Mouse (Mus musculus): ENCODE data around the gene Trmt10a. TPM values are rescaled to one million over a fixed set of nuclear protein-coding genes. Genes with fewer than 3 reads are reported as not detected.

The Trmt10a gene
- total and polyA plus RNA-seq, 2 experiments, result 1.0 to 3.8 TPM

DNA sequence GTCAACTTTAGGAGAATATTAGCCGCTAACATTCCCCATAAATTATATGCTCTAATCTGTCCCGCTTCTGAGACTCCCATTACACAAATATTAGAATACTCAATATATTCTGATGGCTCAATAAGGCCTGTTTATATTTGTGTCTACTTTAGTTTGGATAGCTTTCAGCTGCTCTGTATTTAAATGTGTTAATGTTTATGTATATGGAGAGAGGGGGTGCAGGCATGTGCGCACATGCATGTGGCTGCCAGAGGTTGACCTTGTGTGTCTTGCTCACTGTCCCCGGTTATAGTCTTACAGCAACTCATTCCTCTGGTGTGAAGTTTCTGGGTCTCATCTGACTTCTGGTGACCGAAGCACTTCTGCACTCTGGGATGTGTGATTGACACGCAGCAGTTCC, 32.3 kb downstream of the Trmt10a start:
- no peaks in the 10 kb centered on the region for H3K27me3 ChIP-seq (ENCODE audit: control insufficient read depth, insufficient read depth, low read length)
- H3K4me3 ChIP-seq (ENCODE audit: insufficient read depth, low read depth, low read length), result no peak overlapping the region
- WGBS, result 85% methylated on average over 6 of the region's 6 CpGs
- no peaks in the 10 kb centered on the region for H3K79me2 ChIP-seq (ENCODE audit: control insufficient read depth, insufficient read depth, low read length)
- no peaks in the 10 kb centered on the region for H3K36me3 ChIP-seq (ENCODE audit: control insufficient read depth, insufficient read depth, low read length)
- no peak overlapping the region for H3K27ac ChIP-seq (replicated peaks; ENCODE audit: insufficient read depth, low read depth, low read length)
- no peak for DNase-seq (ENCODE audit: extremely low read depth, low read depth, low spot score)
- no peaks in the 10 kb centered on the region for H3K4me1 ChIP-seq (ENCODE audit: control insufficient read depth, insufficient read depth, low read length)
- no peak overlapping the region for H3K9ac ChIP-seq (ENCODE audit: low read depth, low read length)
- TF ChIP-seq CTCF (IDR thresholded peaks at IDR 0.05; ENCODE audit: low read depth, low read length), result no peak
- no peak for TF ChIP-seq POLR2A (IDR thresholded peaks at IDR 0.05; ENCODE audit: extremely low read depth, insufficient read depth, low read length)

DNA sequence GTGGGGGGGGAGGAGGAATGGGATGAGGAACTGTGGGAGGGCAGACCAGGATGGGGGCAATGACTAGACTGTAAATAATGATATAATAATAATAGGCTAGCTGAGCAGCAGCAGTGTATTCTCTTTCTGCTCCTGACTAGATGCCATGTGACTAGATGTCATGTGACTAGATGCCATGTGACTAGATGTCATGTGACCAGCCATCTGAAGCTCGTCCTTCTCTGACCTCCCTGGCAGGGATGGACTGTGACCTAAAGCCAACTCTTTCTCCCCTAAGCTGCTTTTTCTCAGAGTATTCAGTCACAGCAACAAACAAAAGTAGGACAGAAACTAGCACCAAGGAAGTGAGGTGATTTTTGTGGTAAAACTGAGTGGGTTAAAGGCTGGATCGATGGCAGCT, 38.8 kb downstream of the Trmt10a start:
- TF ChIP-seq CTCF (IDR thresholded peaks at IDR 0.05; ENCODE audit: low read depth, low read length) (no peak), POLR2A (IDR thresholded peaks at IDR 0.05; ENCODE audit: extremely low read depth, insufficient read depth, low read length) (no peak)

DNA sequence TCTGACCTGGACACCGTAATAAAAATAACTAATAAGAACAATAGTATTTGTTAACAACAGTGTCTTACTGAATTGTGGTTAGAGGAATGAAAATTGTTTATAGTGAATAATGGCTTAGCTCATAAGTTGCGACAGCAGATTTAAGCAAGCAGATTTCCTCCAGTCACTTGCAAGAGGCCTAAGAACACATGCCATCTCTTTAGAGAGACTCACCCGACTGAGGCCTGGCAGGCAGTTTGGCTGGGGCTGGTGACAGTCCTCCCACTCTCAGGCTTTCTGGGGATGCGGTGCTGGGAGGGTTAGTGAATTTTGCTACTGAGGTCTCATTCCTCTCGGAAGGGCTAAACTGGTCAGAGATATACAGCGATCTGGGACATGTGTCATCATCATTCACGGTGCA, 40.1 kb downstream of the Trmt10a start:
- no peaks in the 10 kb centered on the region for H3K27me3 ChIP-seq (ENCODE audit: control insufficient read depth, insufficient read depth, low read length)
- H3K4me3 ChIP-seq (ENCODE audit: insufficient read depth, low read depth, low read length), result no peak overlapping the region
- DNase-seq (ENCODE audit: extremely low read depth, low read depth, low spot score), result no peak
- no peak overlapping the region for H3K27ac ChIP-seq (replicated peaks; ENCODE audit: insufficient read depth, low read depth, low read length)
- H3K36me3 ChIP-seq (ENCODE audit: control insufficient read depth, insufficient read depth, low read length), result no peaks in the 10 kb centered on the region
- WGBS, result 92% methylated on average over 7 of the region's 7 CpGs
- TF ChIP-seq POLR2A (IDR thresholded peaks at IDR 0.05; ENCODE audit: extremely low read depth, insufficient read depth, low read length) (no peak), CTCF (IDR thresholded peaks at IDR 0.05; ENCODE audit: low read depth, low read length) (no peak)
- no peaks in the 10 kb centered on the region for H3K4me1 ChIP-seq (ENCODE audit: control insufficient read depth, insufficient read depth, low read length)
- H3K79me2 ChIP-seq (ENCODE audit: control insufficient read depth, insufficient read depth, low read length), result no peaks in the 10 kb centered on the region
- no peak overlapping the region for H3K9ac ChIP-seq (ENCODE audit: low read depth, low read length)

More for the DNA sequence above, 38.8 kb downstream of the Trmt10a start:
- no peaks in the 10 kb centered on the region for H3K79me2 ChIP-seq (ENCODE audit: control insufficient read depth, insufficient read depth, low read length)
- no peak overlapping the region for H3K9ac ChIP-seq (ENCODE audit: low read depth, low read length)
- H3K36me3 ChIP-seq (ENCODE audit: control insufficient read depth, insufficient read depth, low read length), result no peaks in the 10 kb centered on the region
- H3K4me3 ChIP-seq (ENCODE audit: insufficient read depth, low read depth, low read length), result no peak overlapping the region
- H3K27me3 ChIP-seq (ENCODE audit: control insufficient read depth, insufficient read depth, low read length), result no peaks in the 10 kb centered on the region
- DNase-seq (ENCODE audit: extremely low read depth, low read depth, low spot score), result peak; percentile 7
- H3K4me1 ChIP-seq (ENCODE audit: control insufficient read depth, insufficient read depth, low read length), result no peaks in the 10 kb centered on the region
- 67% methylated on average over 2 of the region's 2 CpGs for WGBS
- H3K27ac ChIP-seq (replicated peaks; ENCODE audit: insufficient read depth, low read depth, low read length), result no peak overlapping the region

DNA sequence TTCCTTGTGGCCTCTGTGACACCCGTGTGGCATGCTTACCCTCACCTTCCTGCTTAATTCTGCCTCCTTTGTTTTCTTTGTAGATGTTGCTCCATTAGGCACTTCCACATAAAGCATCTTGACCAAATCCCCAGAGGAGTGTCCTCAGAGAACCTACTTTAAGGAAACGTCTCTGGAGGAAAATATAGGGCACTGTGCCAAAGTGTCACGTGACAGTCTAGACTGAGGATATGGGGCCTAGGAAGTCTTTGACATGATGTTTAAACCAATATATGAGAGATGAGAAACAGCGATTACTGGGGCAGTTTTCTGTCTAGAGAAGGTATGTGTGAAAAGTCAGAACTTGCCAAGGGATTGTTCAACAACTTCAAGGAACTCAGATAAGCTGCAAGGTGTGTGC, 42.0 kb downstream of the Trmt10a start:
- Histone ChIP-seq H3K36me3 (ENCODE audit: control insufficient read depth, insufficient read depth, low read length) (no peaks in the 10 kb centered on the region), H3K79me2 (ENCODE audit: control insufficient read depth, insufficient read depth, low read length) (no peaks in the 10 kb centered on the region), H3K9ac (ENCODE audit: low read depth, low read length) (no peak overlapping the region), H3K27me3 (ENCODE audit: control insufficient read depth, insufficient read depth, low read length) (no peaks in the 10 kb centered on the region), H3K27ac (replicated peaks; ENCODE audit: insufficient read depth, low read depth, low read length) (no peak overlapping the region), H3K4me3 (ENCODE audit: insufficient read depth, low read depth, low read length) (no peak overlapping the region), H3K4me1 (ENCODE audit: control insufficient read depth, insufficient read depth, low read length) (no peaks in the 10 kb centered on the region)
- DNase-seq (ENCODE audit: extremely low read depth, low read depth, low spot score), result no peak
- 60% methylated on average over 4 of the region's 4 CpGs for WGBS
- TF ChIP-seq CTCF (IDR thresholded peaks at IDR 0.05; ENCODE audit: low read depth, low read length), result no peak
- TF ChIP-seq POLR2A (IDR thresholded peaks at IDR 0.05; ENCODE audit: extremely low read depth, insufficient read depth, low read length), result no peak

DNA sequence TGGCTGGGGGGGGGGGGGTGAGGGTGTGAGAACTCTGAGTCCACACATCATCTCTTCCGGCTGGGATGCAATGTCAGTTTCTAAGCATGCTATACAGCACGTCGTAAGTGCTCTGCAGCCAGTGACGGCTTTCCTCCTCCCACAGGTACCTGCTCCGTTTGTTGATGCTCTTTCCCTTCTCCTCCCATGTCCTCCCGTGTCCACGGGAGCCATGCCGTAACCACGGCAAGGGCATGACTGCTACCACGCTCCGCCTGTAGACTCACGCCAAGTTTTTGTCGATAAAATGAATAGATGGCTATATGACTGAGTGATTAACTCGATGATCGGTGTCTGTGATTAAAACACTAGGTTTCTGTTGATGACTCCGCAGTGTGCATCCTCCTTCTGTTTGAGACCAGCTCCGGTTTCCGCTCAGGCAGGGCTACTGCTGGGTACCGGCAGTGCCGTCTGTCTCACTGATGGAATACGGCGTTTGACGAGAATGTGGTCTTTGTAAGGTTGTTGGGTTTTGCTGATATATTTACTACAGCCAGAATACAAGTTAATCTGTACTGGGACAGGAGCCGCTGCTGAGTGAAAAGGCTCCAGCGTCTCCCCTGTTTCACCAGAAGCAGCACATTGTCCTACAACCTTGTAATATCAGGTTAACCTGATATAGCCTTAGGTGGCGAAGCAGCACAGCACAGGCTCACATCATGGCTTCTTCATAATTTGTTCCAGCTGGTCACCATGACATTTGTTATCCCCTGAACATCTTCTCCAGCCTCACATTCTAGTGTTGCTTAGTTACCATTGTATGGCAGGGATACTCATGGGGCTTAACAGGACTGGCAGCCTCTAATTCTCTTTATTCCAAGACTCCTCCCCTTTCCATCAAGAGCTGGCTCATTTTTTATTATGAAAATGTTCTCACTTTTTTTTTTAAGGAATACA, 43.0 kb downstream of the Trmt10a start:
- no peak for DNase-seq (ENCODE audit: extremely low read depth, low read depth, low spot score)
- 90% methylated on average over 26 of the region's 26 CpGs for WGBS

DNA sequence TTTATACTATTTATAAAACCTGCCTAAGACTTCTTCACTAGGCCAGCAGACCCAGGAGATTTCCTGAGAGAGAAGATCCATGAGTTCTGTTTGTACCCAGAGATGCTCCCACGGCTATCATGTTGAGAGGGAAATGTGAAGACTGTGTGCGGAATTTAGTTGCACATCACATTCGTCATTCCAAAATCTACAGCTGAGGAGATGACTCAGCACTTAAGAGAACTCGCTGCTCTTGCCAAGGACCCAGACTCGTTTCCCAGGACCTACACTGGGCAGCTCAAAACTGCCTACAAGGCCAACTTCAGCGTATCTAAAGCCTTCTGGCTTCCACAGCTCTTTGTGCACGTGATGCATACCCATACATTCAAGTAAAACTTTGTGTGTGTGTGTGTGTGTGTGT, 49.0 kb downstream of the Trmt10a start:
- Histone ChIP-seq H3K4me3 (ENCODE audit: insufficient read depth, low read depth, low read length) (no peak overlapping the region), H3K36me3 (ENCODE audit: control insufficient read depth, insufficient read depth, low read length) (no peaks in the 10 kb centered on the region), H3K27ac (replicated peaks; ENCODE audit: insufficient read depth, low read depth, low read length) (no peak overlapping the region), H3K79me2 (ENCODE audit: control insufficient read depth, insufficient read depth, low read length) (no peaks in the 10 kb centered on the region), H3K27me3 (ENCODE audit: control insufficient read depth, insufficient read depth, low read length) (no peaks in the 10 kb centered on the region), H3K9ac (ENCODE audit: low read depth, low read length) (no peak overlapping the region), H3K4me1 (ENCODE audit: control insufficient read depth, insufficient read depth, low read length) (no peaks in the 10 kb centered on the region)
- TF ChIP-seq CTCF (IDR thresholded peaks at IDR 0.05; ENCODE audit: low read depth, low read length) (no peak), POLR2A (IDR thresholded peaks at IDR 0.05; ENCODE audit: extremely low read depth, insufficient read depth, low read length) (no peak)
- 81% methylated on average over 7 of the region's 7 CpGs for WGBS
- no peak for DNase-seq (ENCODE audit: extremely low read depth, low read depth, low spot score)

More for the DNA sequence above, 43.0 kb downstream of the Trmt10a start:
- TF ChIP-seq POLR2A (IDR thresholded peaks at IDR 0.05; ENCODE audit: extremely low read depth, insufficient read depth, low read length), result no peak
- no peak for TF ChIP-seq CTCF (IDR thresholded peaks at IDR 0.05; ENCODE audit: low read depth, low read length)
- H3K27ac ChIP-seq (replicated peaks; ENCODE audit: insufficient read depth, low read depth, low read length), result no peak overlapping the region
- no peaks in the 10 kb centered on the region for H3K27me3 ChIP-seq (ENCODE audit: control insufficient read depth, insufficient read depth, low read length)
- H3K79me2 ChIP-seq (ENCODE audit: control insufficient read depth, insufficient read depth, low read length), result no peaks in the 10 kb centered on the region
- H3K36me3 ChIP-seq (ENCODE audit: control insufficient read depth, insufficient read depth, low read length), result no peaks in the 10 kb centered on the region
- no peak overlapping the region for H3K9ac ChIP-seq (ENCODE audit: low read depth, low read length)
- H3K4me1 ChIP-seq (ENCODE audit: control insufficient read depth, insufficient read depth, low read length), result no peaks in the 10 kb centered on the region
- H3K4me3 ChIP-seq (ENCODE audit: insufficient read depth, low read depth, low read length), result no peak overlapping the region

All from liver, adult 2 months (tissue).